Mouse (Mus musculus): ENCODE measurements at regions not wholly inside any gene's neighbourhood (a gene's known extent, or its start where the extent isn't known, plus 50 kb on each side); places are given as distances from the start of the nearest gene placed in this dataset.

- no peak overlapping the region for H3K4me3 ChIP-seq (ENCODE audit: control insufficient read depth in 1 of 2, insufficient read depth in 1 of 2, low read depth in 1 of 2, low read length in 2 of 2)
- H3K27me3 ChIP-seq (ENCODE audit: control insufficient read depth, insufficient read depth, low read length): no peaks in the 10 kb centered on the region
- H3K9ac ChIP-seq (ENCODE audit: low read length): no peak overlapping the region
- WGBS: 73% methylated on average over 5 of the region's 5 CpGs
- ATAC-seq (ENCODE audit: insufficient number of reproducible peaks, insufficient read depth, low FRiP score, low read depth): no peak
- H3K36me3 ChIP-seq (ENCODE audit: control insufficient read depth, insufficient read depth, low read length): no peaks in the 10 kb centered on the region
- no peak overlapping the region for H3K27ac ChIP-seq (replicated peaks in 1 of 2; ENCODE audit: control insufficient read depth in 1 of 2, insufficient read depth in 1 of 2, low read depth in 2 of 2, low read length in 2 of 2)
- no peaks in the 10 kb centered on the region for H3K4me1 ChIP-seq (ENCODE audit: control insufficient read depth in 2 of 2, insufficient read depth in 2 of 2, low read length in 2 of 2)
- no peak overlapping the region for H3K4me2 ChIP-seq (ENCODE audit: low read length)
- H3K9me3 ChIP-seq (ENCODE audit: control insufficient read depth, low read length): no peaks in the 10 kb centered on the region
Observed at GRCm38 (mm10) chr3:66570342-66570741, 273.7 kb upstream of the Veph1 start.

- ATAC-seq (ENCODE audit: insufficient number of reproducible peaks, insufficient read depth, low FRiP score, low read depth): no peak
Observed at GRCm38 (mm10) chr3:66564268-66565245, 267.9 kb upstream of the Veph1 start.

GRCm38 (mm10) chr3:66563329-66563728 lies 266.7 kb upstream of the Veph1 start:
- Histone ChIP-seq H3K4me3 (ENCODE audit: control insufficient read depth in 1 of 2, insufficient read depth in 1 of 2, low read depth in 1 of 2, low read length in 2 of 2) (no peak overlapping the region), H3K27me3 (ENCODE audit: control insufficient read depth, insufficient read depth, low read length) (no peaks in the 10 kb centered on the region), H3K9ac (ENCODE audit: low read length) (no peak overlapping the region), H3K4me2 (ENCODE audit: low read length) (no peak overlapping the region), H3K27ac (replicated peaks in 1 of 2; ENCODE audit: control insufficient read depth in 1 of 2, insufficient read depth in 1 of 2, low read depth in 2 of 2, low read length in 2 of 2) (no peak overlapping the region), H3K4me1 (ENCODE audit: control insufficient read depth in 2 of 2, insufficient read depth in 2 of 2, low read length in 2 of 2) (peaks cover 0 to 5% of the 10 kb centered on the region in 2 experiments; a peak in 1 of 4 replicates), H3K36me3 (ENCODE audit: control insufficient read depth, insufficient read depth, low read length) (no peaks in the 10 kb centered on the region), H3K9me3 (ENCODE audit: control insufficient read depth, low read length) (no peaks in the 10 kb centered on the region)
- no peak for ATAC-seq (ENCODE audit: insufficient number of reproducible peaks, insufficient read depth, low FRiP score, low read depth)
- WGBS: 42% methylated on average over 2 of the region's 2 CpGs

More at GRCm38 (mm10) chr3:66564268-66565245, 267.9 kb upstream of the Veph1 start:
- no peaks in the 10 kb centered on the region for H3K36me3 ChIP-seq (ENCODE audit: control insufficient read depth, insufficient read depth, low read length)
- no peak overlapping the region for H3K4me2 ChIP-seq (ENCODE audit: low read length)
- H3K4me3 ChIP-seq (ENCODE audit: control insufficient read depth in 1 of 2, insufficient read depth in 1 of 2, low read depth in 1 of 2, low read length in 2 of 2): no peak overlapping the region
- H3K9me3 ChIP-seq (ENCODE audit: control insufficient read depth, low read length): no peaks in the 10 kb centered on the region
- 62% methylated on average over 7 of the region's 7 CpGs for WGBS
- peaks cover 0 to 5% of the 10 kb centered on the region in 2 experiments; a peak in 1 of 4 replicates for H3K4me1 ChIP-seq (ENCODE audit: control insufficient read depth in 2 of 2, insufficient read depth in 2 of 2, low read length in 2 of 2)
- no peak overlapping the region for H3K27ac ChIP-seq (replicated peaks in 1 of 2; ENCODE audit: control insufficient read depth in 1 of 2, insufficient read depth in 1 of 2, low read depth in 2 of 2, low read length in 2 of 2)
- H3K27me3 ChIP-seq (ENCODE audit: control insufficient read depth, insufficient read depth, low read length): no peaks in the 10 kb centered on the region
- H3K9ac ChIP-seq (ENCODE audit: low read length): no peak overlapping the region

GRCm38 (mm10) chr3:66555538-66555937 lies 258.9 kb upstream of the Veph1 start:
- no peaks in the 10 kb centered on the region for H3K9me3 ChIP-seq (ENCODE audit: control insufficient read depth, low read length)
- ATAC-seq (ENCODE audit: insufficient number of reproducible peaks, insufficient read depth, low FRiP score, low read depth): no peak
- 82% methylated on average over 1 of the region's 1 CpGs for WGBS
- no peak overlapping the region for H3K4me2 ChIP-seq (ENCODE audit: low read length)
- no peak overlapping the region for H3K9ac ChIP-seq (ENCODE audit: low read length)
- H3K36me3 ChIP-seq (ENCODE audit: control insufficient read depth, insufficient read depth, low read length): no peaks in the 10 kb centered on the region
- H3K27ac ChIP-seq (replicated peaks in 1 of 2; ENCODE audit: control insufficient read depth in 1 of 2, insufficient read depth in 1 of 2, low read depth in 2 of 2, low read length in 2 of 2): no peak overlapping the region
- no peaks in the 10 kb centered on the region for H3K27me3 ChIP-seq (ENCODE audit: control insufficient read depth, insufficient read depth, low read length)
- no peaks in the 10 kb centered on the region for H3K4me1 ChIP-seq (ENCODE audit: control insufficient read depth in 2 of 2, insufficient read depth in 2 of 2, low read length in 2 of 2)
- no peak overlapping the region for H3K4me3 ChIP-seq (ENCODE audit: control insufficient read depth in 1 of 2, insufficient read depth in 1 of 2, low read depth in 1 of 2, low read length in 2 of 2)

GRCm38 (mm10) chr3:66550920-66551319 lies 254.3 kb upstream of the Veph1 start:
- no peak overlapping the region for H3K4me3 ChIP-seq (ENCODE audit: control insufficient read depth in 1 of 2, insufficient read depth in 1 of 2, low read depth in 1 of 2, low read length in 2 of 2)
- no peak overlapping the region for H3K4me2 ChIP-seq (ENCODE audit: low read length)
- H3K4me1 ChIP-seq (ENCODE audit: control insufficient read depth in 2 of 2, insufficient read depth in 2 of 2, low read length in 2 of 2): no peaks in the 10 kb centered on the region
- no peaks in the 10 kb centered on the region for H3K9me3 ChIP-seq (ENCODE audit: control insufficient read depth, low read length)
- H3K9ac ChIP-seq (ENCODE audit: low read length): no peak overlapping the region
- no peak for ATAC-seq (ENCODE audit: insufficient number of reproducible peaks, insufficient read depth, low FRiP score, low read depth)
- no peaks in the 10 kb centered on the region for H3K36me3 ChIP-seq (ENCODE audit: control insufficient read depth, insufficient read depth, low read length)
- no peaks in the 10 kb centered on the region for H3K27me3 ChIP-seq (ENCODE audit: control insufficient read depth, insufficient read depth, low read length)
- no peak overlapping the region for H3K27ac ChIP-seq (replicated peaks in 1 of 2; ENCODE audit: control insufficient read depth in 1 of 2, insufficient read depth in 1 of 2, low read depth in 2 of 2, low read length in 2 of 2)

GRCm38 (mm10) chr3:66546576-66546975 lies 249.9 kb upstream of the Veph1 start:
- no peak overlapping the region for H3K27ac ChIP-seq (replicated peaks in 1 of 2; ENCODE audit: control insufficient read depth in 1 of 2, insufficient read depth in 1 of 2, low read depth in 2 of 2, low read length in 2 of 2)
- H3K36me3 ChIP-seq (ENCODE audit: control insufficient read depth, insufficient read depth, low read length): no peaks in the 10 kb centered on the region
- no peaks in the 10 kb centered on the region for H3K27me3 ChIP-seq (ENCODE audit: control insufficient read depth, insufficient read depth, low read length)
- no peak for ATAC-seq (ENCODE audit: insufficient number of reproducible peaks, insufficient read depth, low FRiP score, low read depth)
- peaks cover 4% of the 10 kb centered on the region; the same call in 1 of the 2 replicates for H3K9me3 ChIP-seq (ENCODE audit: control insufficient read depth, low read length)
- H3K9ac ChIP-seq (ENCODE audit: low read length): no peak overlapping the region
- H3K4me1 ChIP-seq (ENCODE audit: control insufficient read depth in 2 of 2, insufficient read depth in 2 of 2, low read length in 2 of 2): no peaks in the 10 kb centered on the region
- no peak overlapping the region for H3K4me3 ChIP-seq (ENCODE audit: control insufficient read depth in 1 of 2, insufficient read depth in 1 of 2, low read depth in 1 of 2, low read length in 2 of 2)
- H3K4me2 ChIP-seq (ENCODE audit: low read length): no peak overlapping the region
- 39% methylated on average over 4 of the region's 4 CpGs for WGBS

- Histone ChIP-seq H3K9me3 (ENCODE audit: control insufficient read depth, low read length) (peaks cover 4% of the 10 kb centered on the region; the same call in 1 of the 2 replicates), H3K27me3 (ENCODE audit: control insufficient read depth, insufficient read depth, low read length) (no peaks in the 10 kb centered on the region), H3K9ac (ENCODE audit: low read length) (no peak overlapping the region), H3K27ac (replicated peaks in 1 of 2; ENCODE audit: control insufficient read depth in 1 of 2, insufficient read depth in 1 of 2, low read depth in 2 of 2, low read length in 2 of 2) (no peak overlapping the region), H3K4me1 (ENCODE audit: control insufficient read depth in 2 of 2, insufficient read depth in 2 of 2, low read length in 2 of 2) (no peaks in the 10 kb centered on the region), H3K4me2 (ENCODE audit: low read length) (no peak overlapping the region), H3K4me3 (ENCODE audit: control insufficient read depth in 1 of 2, insufficient read depth in 1 of 2, low read depth in 1 of 2, low read length in 2 of 2) (no peak overlapping the region), H3K36me3 (ENCODE audit: control insufficient read depth, insufficient read depth, low read length) (no peaks in the 10 kb centered on the region)
- no peak for ATAC-seq (ENCODE audit: insufficient number of reproducible peaks, insufficient read depth, low FRiP score, low read depth)
- 77% methylated on average over 5 of the region's 5 CpGs for WGBS
Observed at GRCm38 (mm10) chr3:66544139-66544933, 247.7 kb upstream of the Veph1 start.

Data from heart, embryonic 14.5 days (tissue).